Comparison of ENCODE assay signal across 10 mouse cellular contexts in the genomic region with DNA sequence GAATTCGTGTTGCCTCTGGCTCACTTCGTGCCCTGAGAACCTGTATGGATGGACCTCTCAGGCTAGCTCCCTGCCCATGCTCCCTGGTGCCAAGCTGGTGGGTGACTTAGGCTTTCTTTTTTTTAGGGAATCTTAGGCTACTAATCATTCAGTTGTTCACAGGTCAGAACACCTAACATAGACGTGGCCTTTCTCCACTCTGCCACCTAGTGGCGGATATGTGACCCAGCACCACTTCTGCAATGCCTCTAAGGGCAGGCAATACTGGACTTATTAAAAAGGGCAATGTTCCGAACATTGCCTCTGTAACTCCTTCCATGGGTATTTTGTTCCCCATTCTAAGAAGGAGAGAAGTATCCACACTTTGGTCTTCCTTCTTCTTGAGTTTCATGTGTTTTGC. TPM values are rescaled to one million over a fixed set of nuclear protein-coding genes. Genes with fewer than 3 reads are reported as not detected.
DNase-seq lines count a peak whose midpoint lies in the region; TF ChIP-seq lines count a peak whose summit lies in the region.
"Had no signal": no experiment of that assay in that cellular context is flagged by ENCODE, and none has a peak within 500 bp of the region (broad histone marks: within the 10 kb centered on the region; RNA-seq: fewer than 3 reads in every experiment).

No protein-coding gene starts in this region.

- H3K27ac ChIP-seq in spleen, adult 2 months (ENCODE audit: insufficient read depth, low read length): no peak overlapping the region
- H3K27ac ChIP-seq: liver, embryonic 13.5 days had no signal

- peak; percentile 13; the same call in 1 of the 2 replicates for TF ChIP-seq CTCF in spleen, adult 2 months (IDR thresholded peaks at IDR 0.05; ENCODE audit: extremely low read depth, insufficient read depth, insufficient read length, insufficient replicate concordance)

- intact Hi-C loops in gastrocnemius, postnatal 36 days (cut with DNase I): no loop called here
- intact Hi-C loops in left cerebral cortex, postnatal 10 days (cut with DNase I): no loop called here

- H3K4me1 ChIP-seq in spleen, adult 2 months (ENCODE audit: control insufficient read depth, insufficient read depth, insufficient read length): no peaks in the 10 kb centered on the region
- H3K4me1 ChIP-seq: liver, embryonic 13.5 days had no signal

- DNase-seq in gastrocnemius, adult 18-20 months (ENCODE audit: low spot score): peak; percentile 5
- no peak for DNase-seq in gastrocnemius, postnatal 36 days
- DNase-seq in spleen, adult 2 months (ENCODE audit: low read depth in 1 of 2, low spot score in 2 of 2): peak in 1 of 2 experiments; percentile 26
- no peak for DNase-seq in spleen, postnatal 4 days (ENCODE audit: low spot score in 2 of 2)
- peak; percentile 7 for DNase-seq in cerebellum, adult 9-11 months
- DNase-seq in kidney, postnatal 14 days: peak; percentile 29
- peak; percentile 45 for DNase-seq in testis, postnatal 10 days (ENCODE audit: low spot score)
- DNase-seq in left cerebral cortex, postnatal 10 days (ENCODE audit: extremely low spot score in 1 of 2, low spot score in 2 of 2): no peak
- DNase-seq: liver, embryonic 13.5 days had no signal

- TF ChIP-seq POLR2A in spleen, adult 2 months (IDR thresholded peaks at IDR 0.05; ENCODE audit: low read depth, low read length): no peak

- H3K27me3 ChIP-seq in spleen, adult 2 months (ENCODE audit: control insufficient read depth, insufficient read depth, low read length): no peaks in the 10 kb centered on the region
- H3K27me3 ChIP-seq: liver, embryonic 13.5 days had no signal

- H3K4me3 ChIP-seq in spleen, adult 2 months (ENCODE audit: extremely low read depth, insufficient read depth, insufficient read length): no peak overlapping the region
- H3K4me3 ChIP-seq: liver, embryonic 13.5 days had no signal

- no peaks in the 10 kb centered on the region for H3K36me3 ChIP-seq in spleen, adult 2 months (ENCODE audit: control insufficient read depth, insufficient read depth, low read length)
- H3K36me3 ChIP-seq: liver, embryonic 13.5 days had no signal

- 55% methylated on average over 5 of the region's 5 CpGs for WGBS in spleen, adult 2 months

RNA-seq across cellular contexts. Expression of a gene that starts 45.2 kb away (rescaled TPM):
- total RNA-seq in gastrocnemius, adult 18-20 months (2021): not detected
- total RNA-seq in gastrocnemius, postnatal 36 days (2021): not detected
- not detected in 2 replicates for polyA plus RNA-seq in spleen, adult 2 months (2012; rRNA removed)
- total RNA-seq in left cerebral cortex, postnatal 10 days (2021): not detected
- polyA plus RNA-seq: liver, embryonic 13.5 days; stomach, embryonic 16.5 days had no signal

Comparison
In these comparisons a context has a peak if more than half of its experiments do, and no peak if none do; other contexts are left out.
1. DNase-seq: peak in gastrocnemius, adult 18-20 months (single experiment), cerebellum, adult 9-11 months (single experiment), kidney, postnatal 14 days (single experiment) and testis, postnatal 10 days (single experiment); none in gastrocnemius, postnatal 36 days (0 of 2), spleen, postnatal 4 days (0 of 2) and left cerebral cortex, postnatal 10 days (0 of 2).